Mouse (Mus musculus): Measurements from ENCODE around the gene Cltb. TPM values are rescaled to one million over a fixed set of nuclear protein-coding genes. Genes with fewer than 3 reads are reported as not detected.

Gene Cltb
- polyA plus RNA-seq, 1 experiment from 2014 or later = 34.1 TPM

GRCm38 (mm10) chr13:54548036-54548435 is 63.1 kb downstream of the Cltb start:
- Histone ChIP-seq H3K36me3 (ENCODE audit: insufficient read depth) (peaks cover 62% of the 10 kb centered on the region), H3K4me1 (ENCODE audit: insufficient read depth) (no peaks in the 10 kb centered on the region), H3K4me2 (no peak overlapping the region), H3K9ac (no peak overlapping the region), H3K9me3 (ENCODE audit: low read depth, low read length) (no peaks in the 10 kb centered on the region), H3K4me3 (ENCODE audit: low read depth, low read length) (no peak overlapping the region), H3K27ac (ENCODE audit: low read depth) (no peak overlapping the region), H3K27me3 (ENCODE audit: insufficient read depth, low read length) (no peaks in the 10 kb centered on the region)
- ATAC-seq (ENCODE audit: insufficient read depth) (no peak), DNase-seq (no peak)
- WGBS = 82% methylated on average over 7 of the region's 7 CpGs
- no peak for TF ChIP-seq CTCF (IDR thresholded peaks at IDR 0.05; ENCODE audit: low read depth)

Small RNA genes lying within 50 kb of the gene (microRNA-seq; reads per million reads assigned to microRNA genes)
- not detected for gene Gm24195 (ENCODE audit: borderline number of aligned reads)

Other genes starting within 250 kb of the Cltb start
- gene Cplx2, start 240.0 kb downstream of the Cltb start, polyA plus RNA-seq (2014; fragmentation: Nextera tagmentation; extraction: Ambion mirVana) = 12.2 TPM in 2 replicates
- 152 and 155 TPM in 2 replicates for gene Thoc3, start 142.5 kb downstream of the Cltb start, polyA plus RNA-seq (2014; fragmentation: Nextera tagmentation; extraction: Ambion mirVana)
- gene Simc1, start 107.6 kb downstream of the Cltb start, polyA plus RNA-seq (2014; fragmentation: Nextera tagmentation; extraction: Ambion mirVana) = 15.0 and 16.3 TPM in 2 replicates
- gene 4833439L19Rik, start 45.9 kb downstream of the Cltb start, polyA plus RNA-seq (2014; fragmentation: Nextera tagmentation; extraction: Ambion mirVana) = 137 and 145 TPM in 2 replicates
- gene Arl10, start 36.3 kb downstream of the Cltb start, polyA plus RNA-seq (2014; fragmentation: Nextera tagmentation; extraction: Ambion mirVana) = 23.8 and 28.2 TPM in 2 replicates
- 70.2 and 84.2 TPM in 2 replicates for gene Nop16, start 21.3 kb downstream of the Cltb start, polyA plus RNA-seq (2014; fragmentation: Nextera tagmentation; extraction: Ambion mirVana)
- 167 and 171 TPM in 2 replicates for gene Higd2a, start 21.1 kb downstream of the Cltb start, polyA plus RNA-seq (2014; fragmentation: Nextera tagmentation; extraction: Ambion mirVana)
- gene Faf2, start 10.4 kb upstream of the Cltb start, polyA plus RNA-seq (2014; fragmentation: Nextera tagmentation; extraction: Ambion mirVana) = 103 and 106 TPM in 2 replicates
- gene Rnf44, start 82.6 kb upstream of the Cltb start, polyA plus RNA-seq (2014; fragmentation: Nextera tagmentation; extraction: Ambion mirVana) = 59.9 and 63.4 TPM in 2 replicates
- 0.04 TPM in 1 of 2 replicates, not detected in the other for gene Cdhr2, start 90.1 kb upstream of the Cltb start, polyA plus RNA-seq (2014; fragmentation: Nextera tagmentation; extraction: Ambion mirVana)
- 0.34 and 0.53 TPM in 2 replicates for gene Gprin1, start 138.5 kb upstream of the Cltb start, polyA plus RNA-seq (2014; fragmentation: Nextera tagmentation; extraction: Ambion mirVana)
- gene Sncb, start 155.3 kb upstream of the Cltb start, polyA plus RNA-seq (2014; fragmentation: Nextera tagmentation; extraction: Ambion mirVana) = not detected in 2 replicates
- gene Eif4e1b, start 172.7 kb upstream of the Cltb start, polyA plus RNA-seq (2014; fragmentation: Nextera tagmentation; extraction: Ambion mirVana) = not detected in 2 replicates
- 6.5 and 8.7 TPM in 2 replicates for gene Tspan17, start 178.0 kb upstream of the Cltb start, polyA plus RNA-seq (2014; fragmentation: Nextera tagmentation; extraction: Ambion mirVana)

Data from lung, embryonic 14.5 days (tissue).